Mouse (Mus musculus) liver, embryonic 14.5 days (tissue): Measurements from ENCODE around the gene Rpn1. TPM values are rescaled to one million over a fixed set of nuclear protein-coding genes. Genes with fewer than 3 reads are reported as not detected.

Experiments
- ATAC-seq: fragments of 200-750 bp; cut with Nextera tagmentation; 2 replicates; pipeline ENCODE4 v1.8.0; 2017; ENCODE audit warnings: moderate number of reproducible peaks, mild to moderate bottlenecking, moderate library complexity; ENCODE audit not compliant: insufficient read depth
- DNase-seq, 3 experiments: peaks; one replicate each; pipeline ENCODE4 v3.0.0-alpha.2; 2012 to 2013; ENCODE audit warnings: low read depth in 3 of 3, low spot score in 3 of 3
- H3K27ac ChIP-seq: fragments of 300-500 bp; sonication (generic); 2 replicates; pipeline ENCODE4 v1.5.1; 2014; ENCODE audit warnings: moderate library complexity, mild to moderate bottlenecking, control low read depth, inconsistent platforms
- H3K27me3 ChIP-seq: fragments of 300-500 bp; sonication (generic); 2 replicates; pipeline ENCODE4 v1.6.1; 2014; ENCODE audit warnings: mild to moderate bottlenecking, low read length, moderate library complexity; ENCODE audit not compliant: control insufficient read depth, insufficient read depth
- H3K36me3 ChIP-seq: fragments of 300-500 bp; sonication (generic); replicated peaks from 2 replicates; pipeline ENCODE4 v1.6.1; 2014; ENCODE audit warnings: low read depth; ENCODE audit not compliant: control insufficient read depth, insufficient read depth
- H3K4me1 ChIP-seq, 2 experiments: fragments of 200-500 bp in 1 of 2; fragments of 300-500 bp in 1 of 2; sonication (generic) in 1 of 2; replicated peaks; 2 replicates each; pipeline ENCODE4 v1.6.1; 2012 to 2014; ENCODE audit warnings: antibody characterized with exemption in 1 of 2, inconsistent platforms in 1 of 2, low read length in 1 of 2; ENCODE audit not compliant: control insufficient read depth in 2 of 2, insufficient read depth in 2 of 2
- H3K4me2 ChIP-seq: fragments of 300-500 bp; sonication (generic); 2 replicates; pipeline ENCODE4 v1.6.1; 2014; ENCODE audit warnings: low read depth, mild to moderate bottlenecking, control low read depth, moderate library complexity
- H3K4me3 ChIP-seq, 2 experiments: fragments of 200-500 bp in 1 of 2; fragments of 300-500 bp in 1 of 2; sonication (generic) in 1 of 2; 2 replicates each; pipeline ENCODE4 v1.5.1; 2012 to 2014; ENCODE audit warnings: low read depth in 2 of 2, low read length in 2 of 2, mild to moderate bottlenecking in 2 of 2, control low read depth in 1 of 2, inconsistent platforms in 1 of 2, moderate library complexity in 1 of 2; ENCODE audit not compliant: insufficient read depth in 1 of 2
- H3K9ac ChIP-seq: fragments of 300-500 bp; sonication (generic); replicated peaks from 2 replicates; pipeline ENCODE4 v1.6.1; 2014; ENCODE audit warnings: mild to moderate bottlenecking, control low read depth, moderate library complexity
- H3K9me3 ChIP-seq: fragments of 300-500 bp; sonication (generic); 2 replicates; pipeline ENCODE4 v1.6.1; 2016; ENCODE audit warnings: low read length, mixed read lengths; ENCODE audit not compliant: control insufficient read depth
- CTCF ChIP-seq: IDR thresholded peaks from 2 replicates; pipeline ENCODE4 v1.5.1; 2016; ENCODE audit warnings: antibody characterized with exemption, low read depth, control low read depth
- EP300 ChIP-seq: IDR thresholded peaks from 2 replicates; pipeline ENCODE4 v1.6.1; 2016; ENCODE audit warnings: antibody characterized with exemption, low read depth
- WGBS: fragments of 180-500 bp; shearing (Covaris S2); extraction: QIAGEN DNeasy Blood & Tissue Kit; methylation state at CpG from one replicate; pipeline ENCODE4 v1.1.7; 2014; ENCODE audit not compliant: insufficient replicate concordance; 5-methylcytosine and 5-hydroxymethylcytosine counted together
- polyA plus RNA-seq, 2 experiments: library from polyadenylated mRNA; depleted of rRNA in 1 of 2; stranded (reverse) in 1 of 2; unstranded in 1 of 2; fragments of >200 nt; fragmentation: Nextera tagmentation in 1 of 2; extraction: Ambion mirVana in 1 of 2; gene quantifications; 2 replicates each; pipeline versions ENCODE4 v1.2.1 to v1.2.3; 2012 to 2014

Gene Rpn1
- polyA plus RNA-seq, 2 experiments = 81.7 to 172 TPM

GRCm38 (mm10) chr6:88065116-88065515 is 19.2 kb upstream of the Rpn1 start:
- Histone ChIP-seq H3K4me3 (no peak overlapping the region), H3K9ac (no peak overlapping the region), H3K36me3 (no peaks in the 10 kb centered on the region), H3K4me2 (no peak overlapping the region), H3K27me3 (no peaks in the 10 kb centered on the region), H3K4me1 (peaks cover 0 to 11% of the 10 kb centered on the region in 2 experiments; a peak in 2 of 4 replicates), H3K9me3 (no peaks in the 10 kb centered on the region), H3K27ac (no peak overlapping the region)
- DNase-seq (no peak), ATAC-seq (no peak)
- WGBS = 15% methylated on average over 4 of the region's 4 CpGs
- TF ChIP-seq CTCF = no peak
- TF ChIP-seq EP300 = no peak

GRCm38 (mm10) chr6:88065968-88066367 is 18.3 kb upstream of the Rpn1 start:
- Histone ChIP-seq H3K9me3 (no peaks in the 10 kb centered on the region), H3K27ac (no peak overlapping the region), H3K9ac (no peak overlapping the region), H3K36me3 (no peaks in the 10 kb centered on the region), H3K4me1 (peaks cover 0 to 14% of the 10 kb centered on the region in 2 experiments; a peak in 2 of 4 replicates), H3K4me2 (no peak overlapping the region), H3K27me3 (no peaks in the 10 kb centered on the region), H3K4me3 (no peak overlapping the region)
- TF ChIP-seq EP300 = no peak
- TF ChIP-seq CTCF = no peak
- DNase-seq (no peak), ATAC-seq (no peak)
- WGBS = 53% methylated on average over 3 of the region's 3 CpGs

- Histone ChIP-seq H3K9me3 (no peaks in the 10 kb centered on the region), H3K27ac (no peak overlapping the region), H3K36me3 (no peaks in the 10 kb centered on the region), H3K27me3 (no peaks in the 10 kb centered on the region), H3K4me3 (no peak overlapping the region), H3K4me1 (peaks cover 0 to 16% of the 10 kb centered on the region in 2 experiments; a peak in 2 of 4 replicates), H3K4me2 (no peak overlapping the region), H3K9ac (no peak overlapping the region)
- TF ChIP-seq EP300 (no peak), CTCF (no peak)
- ATAC-seq = no peak
- DNase-seq = no peak
- WGBS = 50% methylated on average over 3 of the region's 3 CpGs
Measured at GRCm38 (mm10) chr6:88067722-88068121, 16.6 kb upstream of the Rpn1 start.

- DNase-seq (no peak), ATAC-seq (no peak)
- Histone ChIP-seq H3K27ac (no peak overlapping the region), H3K4me1 (peaks cover 0 to 16% of the 10 kb centered on the region in 2 experiments; a peak in 2 of 4 replicates), H3K9ac (no peak overlapping the region), H3K27me3 (no peaks in the 10 kb centered on the region), H3K9me3 (no peaks in the 10 kb centered on the region), H3K36me3 (no peaks in the 10 kb centered on the region), H3K4me3 (no peak overlapping the region), H3K4me2 (no peak overlapping the region)
- 38% methylated on average over 1 of the region's 1 CpGs for WGBS
- TF ChIP-seq CTCF (no peak), EP300 (no peak)
Measured at GRCm38 (mm10) chr6:88068739-88069138, 15.5 kb upstream of the Rpn1 start.

GRCm38 (mm10) chr6:88070468-88070867 is 13.8 kb upstream of the Rpn1 start:
- Histone ChIP-seq H3K4me1 (peaks cover 2 to 12% of the 10 kb centered on the region in 2 experiments), H3K9me3 (no peaks in the 10 kb centered on the region), H3K36me3 (no peaks in the 10 kb centered on the region), H3K4me3 (no peak overlapping the region), H3K27me3 (no peaks in the 10 kb centered on the region), H3K4me2 (no peak overlapping the region), H3K9ac (no peak overlapping the region), H3K27ac (no peak overlapping the region)
- ATAC-seq = no peak
- DNase-seq = no peak
- no peak for TF ChIP-seq EP300
- no peak for TF ChIP-seq CTCF
- WGBS = 54% methylated on average over 6 of the region's 6 CpGs
